Mouse (Mus musculus) right cerebral cortex, postnatal 25 days (tissue): Measurements from ENCODE around the gene Mcat.

Experiments
- DNase-seq: peaks from one replicate; pipeline ENCODE4 v3.0.0; 2022

The Mcat gene

GRCm38 (mm10) chr15:83500352-83500751 lies 63.2 kb downstream of the Mcat start:
- no peak for DNase-seq

- no peak for DNase-seq
Measured at GRCm38 (mm10) chr15:83499211-83499755, 64.3 kb downstream of the Mcat start.

- no peak for DNase-seq
Measured at GRCm38 (mm10) chr15:83497299-83497698, 66.3 kb downstream of the Mcat start.
